Mouse (Mus musculus) heart, adult 2 months (tissue): ENCODE results near the gene Cavin4. TPM values are rescaled to one million over a fixed set of nuclear protein-coding genes. Genes with fewer than 3 reads are reported as not detected.

ENCODE experiments used
- DNase-seq, 2 experiments: peaks; one replicate each; pipeline ENCODE4 v3.0.0; 2021
- H3K27ac ChIP-seq: fragments of 200-600 bp; 2 replicates; pipeline ENCODE4 v1.8.1; 2022
- H3K27me3 ChIP-seq: fragments of 200-500 bp; 2 replicates; pipeline ENCODE4 v1.6.1; 2012; ENCODE audit warnings: mild to moderate bottlenecking, low read length, inconsistent platforms, mixed read lengths; ENCODE audit not compliant: control insufficient read depth, insufficient read depth
- H3K36me3 ChIP-seq: fragments of 200-500 bp; 2 replicates; pipeline ENCODE4 v1.6.1; 2012; ENCODE audit warnings: low read length, inconsistent platforms; ENCODE audit not compliant: control insufficient read depth, insufficient read depth
- H3K4me1 ChIP-seq: fragments of 200-500 bp; 2 replicates; pipeline ENCODE4 v1.6.1; 2011; ENCODE audit warnings: low read length; ENCODE audit not compliant: control insufficient read depth, insufficient read depth
- H3K4me3 ChIP-seq: fragments of 200-600 bp; 2 replicates; pipeline ENCODE4 v1.8.1; 2022
- H3K79me2 ChIP-seq: fragments of 200-500 bp; replicated peaks from 2 replicates; pipeline ENCODE4 v1.6.1; 2012; ENCODE audit warnings: mild to moderate bottlenecking, inconsistent platforms, low read length, moderate library complexity, mixed read lengths; ENCODE audit not compliant: control insufficient read depth, insufficient read depth
- H3K9ac ChIP-seq: fragments of 200-500 bp; 2 replicates; pipeline ENCODE4 v1.6.1; 2012; ENCODE audit warnings: low read depth, mild to moderate bottlenecking, control low read depth, inconsistent platforms, low read length, mixed read lengths
- CTCF ChIP-seq: fragments of 200-600 bp; IDR thresholded peaks from 2 replicates; pipeline ENCODE4 v1.8.1; 2022; ENCODE audit warnings: antibody characterized with exemption, mild to moderate bottlenecking, moderate library complexity
- EP300 ChIP-seq: fragments of 200-500 bp; IDR thresholded peaks from 2 replicates; pipeline ENCODE4 v1.6.1; 2011; ENCODE audit warnings: low read depth, low read length, control low read depth; ENCODE audit not compliant: insufficient read depth
- POLR2A ChIP-seq: fragments of 200-500 bp; IDR thresholded peaks from 2 replicates; pipeline ENCODE4 v1.6.1; 2011; ENCODE audit warnings: mild to moderate bottlenecking, low read depth, low read length, control low read depth; ENCODE audit not compliant: insufficient read depth
- WGBS: fragments of 180-500 bp; shearing (Covaris S2); methylation state at CpG from one replicate; pipeline ENCODE4 v1.1.7; 2018; 5-methylcytosine and 5-hydroxymethylcytosine counted together
- intact Hi-C: fragments of 180-260 bp; cut with DNase I; formaldehyde crosslinking; loops from one replicate; pipeline ENCODE4 v1.15.1; 2025
- polyA plus RNA-seq: library from polyadenylated mRNA; depleted of rRNA; stranded (reverse); fragments of >200 nt; gene quantifications from 2 replicates; pipeline ENCODE4 v1.2.3, GENCODE M21; 2012
- total RNA-seq, 2 experiments: library from RNA; stranded (reverse); gene quantifications; 2 replicates each; pipeline ENCODE4 v1.2.3; 2021

The Cavin4 gene
- total and polyA plus RNA-seq, 3 experiments, result 22.1 to 107 (median 102) TPM

GRCm38 (mm10) chr4:48656530-48656929 lies 6.8 kb upstream of the Cavin4 start:
- 94% methylated on average over 8 of the region's 8 CpGs for WGBS
- H3K79me2 ChIP-seq, result no peaks in the 10 kb centered on the region

GRCm38 (mm10) chr4:48660144-48660543 lies 3.2 kb upstream of the Cavin4 start:
- Histone ChIP-seq H3K4me1 (no peaks in the 10 kb centered on the region), H3K27ac (no peak overlapping the region), H3K27me3 (no peaks in the 10 kb centered on the region), H3K79me2 (no peaks in the 10 kb centered on the region), H3K36me3 (no peaks in the 10 kb centered on the region), H3K9ac (no peak overlapping the region), H3K4me3 (no peak overlapping the region)
- 78% methylated on average over 4 of the region's 4 CpGs for WGBS
- DNase-seq, result no peak
- intact Hi-C loops, result loop anchor here (5.0 kb wide), 1 partner anchor 73 kb away; the partner anchor contains the start of gene Tmeff1
- no peak for TF ChIP-seq CTCF
- TF ChIP-seq POLR2A, result no peak
- TF ChIP-seq EP300, result no peak

More at GRCm38 (mm10) chr4:48656530-48656929, 6.8 kb upstream of the Cavin4 start:
- Histone ChIP-seq H3K9ac (no peak overlapping the region), H3K27ac (no peak overlapping the region), H3K27me3 (no peaks in the 10 kb centered on the region), H3K4me3 (no peak overlapping the region), H3K36me3 (no peaks in the 10 kb centered on the region), H3K4me1 (no peaks in the 10 kb centered on the region)
- DNase-seq, result no peak
- intact Hi-C loops, result no loop called here
- TF ChIP-seq EP300 (no peak), CTCF (no peak), POLR2A (no peak)

- TF ChIP-seq EP300 (no peak), CTCF (no peak), POLR2A (no peak)
- Histone ChIP-seq H3K27ac (no peak overlapping the region), H3K4me3 (no peak overlapping the region), H3K36me3 (no peaks in the 10 kb centered on the region), H3K9ac (no peak overlapping the region), H3K27me3 (no peaks in the 10 kb centered on the region), H3K4me1 (no peaks in the 10 kb centered on the region), H3K79me2 (no peaks in the 10 kb centered on the region)
- 85% methylated on average over 7 of the region's 7 CpGs for WGBS
- no peak for DNase-seq
- intact Hi-C loops, result loop anchor here (5.0 kb wide), 1 partner anchor 74 kb away; the partner anchor contains the start of gene Tmeff1
Measured at GRCm38 (mm10) chr4:48660619-48661575, 2.4 kb upstream of the Cavin4 start.

GRCm38 (mm10) chr4:48664021-48664420 lies 707 bp downstream of the Cavin4 start:
- intact Hi-C loops, result loop anchor here (2.0 to 5.0 kb wide), 2 partner anchors 77 to 123 kb away; partner anchors contain the start of gene Tmeff1
- peak overlapping the region; percentile 92 for H3K27ac ChIP-seq
- peak overlapping the region; percentile 45 for H3K4me3 ChIP-seq
- peak overlapping the region; percentile 25 for H3K9ac ChIP-seq
- H3K79me2 ChIP-seq, result no peaks in the 10 kb centered on the region
- DNase-seq, result no peak
- no peaks in the 10 kb centered on the region for H3K4me1 ChIP-seq
- TF ChIP-seq POLR2A (no peak), CTCF (no peak), EP300 (no peak)
- WGBS, result 67% methylated on average over 6 of the region's 6 CpGs
- no peaks in the 10 kb centered on the region for H3K27me3 ChIP-seq
- no peaks in the 10 kb centered on the region for H3K36me3 ChIP-seq

- no peak for DNase-seq
- H3K36me3 ChIP-seq, result no peaks in the 10 kb centered on the region
- peak overlapping the region; percentile 16; the same call in 1 of the 2 replicates for H3K4me3 ChIP-seq
- WGBS, result 72% methylated on average over 6 of the region's 6 CpGs
- no peaks in the 10 kb centered on the region for H3K27me3 ChIP-seq
- TF ChIP-seq POLR2A, result no peak
- TF ChIP-seq EP300, result no peak
- TF ChIP-seq CTCF, result no peak
- no peaks in the 10 kb centered on the region for H3K79me2 ChIP-seq
- H3K4me1 ChIP-seq, result no peaks in the 10 kb centered on the region
- intact Hi-C loops, result no loop called here
- H3K27ac ChIP-seq, result peak overlapping the region; percentile 49
- H3K9ac ChIP-seq, result no peak overlapping the region
Measured at GRCm38 (mm10) chr4:48667279-48667678, 4.0 kb downstream of the Cavin4 start.

- H3K27ac ChIP-seq, result no peak overlapping the region
- intact Hi-C loops, result no loop called here
- DNase-seq, result no peak
- no peak overlapping the region for H3K4me3 ChIP-seq
- H3K4me1 ChIP-seq, result no peaks in the 10 kb centered on the region
- no peaks in the 10 kb centered on the region for H3K79me2 ChIP-seq
- no peak overlapping the region for H3K9ac ChIP-seq
- TF ChIP-seq EP300 (no peak), CTCF (no peak), POLR2A (no peak)
- H3K27me3 ChIP-seq, result no peaks in the 10 kb centered on the region
- no peaks in the 10 kb centered on the region for H3K36me3 ChIP-seq
- WGBS, result 52% methylated on average over 5 of the region's 5 CpGs
Measured at GRCm38 (mm10) chr4:48672915-48673314, 9.6 kb downstream of the Cavin4 start.
